Mouse (Mus musculus) liver, embryonic 16.5 days (tissue): ENCODE measurements around the gene Sec1. TPM values are rescaled to one million over a fixed set of nuclear protein-coding genes. Genes with fewer than 3 reads are reported as not detected.

Source experiments
- ATAC-seq: fragments of 200-750 bp; cut with Nextera tagmentation; 2 replicates; pipeline ENCODE4 v1.8.0; 2017; ENCODE audit warnings: low read depth, mild to moderate bottlenecking, moderate number of reproducible peaks, moderate library complexity
- H3K27ac ChIP-seq: fragments of 300-500 bp; sonication (generic); 2 replicates; pipeline ENCODE4 v1.5.1; 2014; ENCODE audit warnings: mild to moderate bottlenecking, low read length
- H3K27me3 ChIP-seq: fragments of 300-500 bp; sonication (generic); 2 replicates; pipeline ENCODE4 v1.6.1; 2014; ENCODE audit warnings: low read depth, low read length, mixed read lengths; ENCODE audit not compliant: control insufficient read depth, insufficient read depth
- H3K36me3 ChIP-seq: fragments of 300-500 bp; sonication (generic); 2 replicates; pipeline ENCODE4 v1.6.1; 2014; ENCODE audit warnings: mild to moderate bottlenecking; ENCODE audit not compliant: control insufficient read depth, insufficient read depth
- H3K4me1 ChIP-seq: fragments of 300-500 bp; sonication (generic); 2 replicates; pipeline ENCODE4 v1.6.1; 2014; ENCODE audit warnings: low read depth, low read length, mixed read lengths; ENCODE audit not compliant: control insufficient read depth
- H3K4me2 ChIP-seq: fragments of 300-500 bp; sonication (generic); 2 replicates; pipeline ENCODE4 v1.6.1; 2014; ENCODE audit warnings: low read depth, low read length, mixed read lengths
- H3K4me3 ChIP-seq: fragments of 300-500 bp; sonication (generic); 2 replicates; pipeline ENCODE4 v1.5.1; 2014; ENCODE audit warnings: low read depth, mild to moderate bottlenecking, low read length
- H3K9ac ChIP-seq: fragments of 300-500 bp; sonication (generic); 2 replicates; pipeline ENCODE4 v1.6.1; 2014; ENCODE audit warnings: low read depth, low read length
- H3K9me3 ChIP-seq: fragments of 300-500 bp; sonication (generic); replicated peaks from 2 replicates; pipeline ENCODE4 v1.6.1; 2016; ENCODE audit warnings: low read length; ENCODE audit not compliant: control insufficient read depth
- WGBS: fragments of 180-500 bp; shearing (Covaris S2); extraction: QIAGEN DNeasy Blood & Tissue Kit; methylation state at CpG from one replicate; pipeline ENCODE4 v1.1.7; 2014; ENCODE audit not compliant: insufficient replicate concordance; 5-methylcytosine and 5-hydroxymethylcytosine counted together
- polyA plus RNA-seq: library from polyadenylated mRNA; unstranded; fragments of >200 nt; fragmentation: Nextera tagmentation; extraction: Ambion mirVana; gene quantifications from 2 replicates; pipeline ENCODE4 v1.2.1, GENCODE M21; 2015

The Sec1 gene
- polyA plus RNA-seq, 1 experiment from 2014 or later, result 0.05 TPM

GRCm38 (mm10) chr7:45708221-45708761 lies 14.1 kb upstream of the Sec1 start:
- 42% methylated on average over 13 of the region's 13 CpGs for WGBS
- Histone ChIP-seq H3K27ac (no peak overlapping the region), H3K36me3 (peaks cover 18% of the 10 kb centered on the region), H3K4me1 (peaks cover 62% of the 10 kb centered on the region), H3K4me2 (peak overlapping the region; percentile 97; the same call in 1 of the 2 replicates), H3K9me3 (no peaks in the 10 kb centered on the region), H3K27me3 (no peaks in the 10 kb centered on the region), H3K9ac (no peak overlapping the region), H3K4me3 (no peak overlapping the region)
- ATAC-seq, result no peak

GRCm38 (mm10) chr7:45707375-45707967 lies 13.3 kb upstream of the Sec1 start:
- WGBS, result under 1% methylated on average over 27 of the region's 27 CpGs
- no peak for ATAC-seq
- H3K4me2 ChIP-seq, result peak overlapping the region; percentile 97
- H3K36me3 ChIP-seq, result peaks cover 10% of the 10 kb centered on the region
- peaks cover 54% of the 10 kb centered on the region for H3K4me1 ChIP-seq
- H3K9me3 ChIP-seq, result no peaks in the 10 kb centered on the region
- no peaks in the 10 kb centered on the region for H3K27me3 ChIP-seq
- H3K4me3 ChIP-seq, result peak overlapping the region; percentile 66
- H3K9ac ChIP-seq, result peak overlapping the region; percentile 40
- H3K27ac ChIP-seq, result peak overlapping the region; percentile 69

GRCm38 (mm10) chr7:45706721-45707241 lies 12.6 kb upstream of the Sec1 start:
- Histone ChIP-seq H3K4me3 (peak overlapping the region; percentile 66), H3K4me1 (peaks cover 52% of the 10 kb centered on the region), H3K27ac (peak overlapping the region; percentile 69), H3K9me3 (no peaks in the 10 kb centered on the region), H3K27me3 (no peaks in the 10 kb centered on the region; the same call in 1 of the 2 replicates), H3K36me3 (peaks cover 9% of the 10 kb centered on the region), H3K9ac (peak overlapping the region; percentile 69), H3K4me2 (peak overlapping the region; percentile 97)
- peak; percentile 20 for ATAC-seq
- under 1% methylated on average over 41 of the region's 45 CpGs for WGBS

- H3K9me3 ChIP-seq, result no peaks in the 10 kb centered on the region
- ATAC-seq, result no peak
- peak overlapping the region; percentile 97 for H3K4me2 ChIP-seq
- H3K9ac ChIP-seq, result peak overlapping the region; percentile 69
- 3% methylated on average over 7 of the region's 7 CpGs for WGBS
- peaks cover under 1% of the 10 kb centered on the region; the same call in 1 of the 2 replicates for H3K36me3 ChIP-seq
- H3K27me3 ChIP-seq, result peaks cover 9% of the 10 kb centered on the region
- no peak overlapping the region for H3K27ac ChIP-seq
- peak overlapping the region; percentile 66 for H3K4me3 ChIP-seq
- H3K4me1 ChIP-seq, result peaks cover 52% of the 10 kb centered on the region
Observed at GRCm38 (mm10) chr7:45705873-45706281, 11.7 kb upstream of the Sec1 start.

GRCm38 (mm10) chr7:45705443-45705864 lies 11.3 kb upstream of the Sec1 start:
- H3K4me2 ChIP-seq, result peak overlapping the region; percentile 97
- under 1% methylated on average over 21 of the region's 21 CpGs for WGBS
- peak overlapping the region; percentile 13; the same call in 1 of the 2 replicates for H3K9ac ChIP-seq
- peak overlapping the region; percentile 64 for H3K27ac ChIP-seq
- peaks cover 52% of the 10 kb centered on the region for H3K4me1 ChIP-seq
- no peaks in the 10 kb centered on the region for H3K36me3 ChIP-seq
- H3K9me3 ChIP-seq, result no peaks in the 10 kb centered on the region
- H3K4me3 ChIP-seq, result peak overlapping the region; percentile 66
- no peak for ATAC-seq
- H3K27me3 ChIP-seq, result peaks cover 12% of the 10 kb centered on the region

GRCm38 (mm10) chr7:45704730-45705442 lies 10.7 kb upstream of the Sec1 start, which contains the start of gene Dbp:
Dbp (plus strand) TSS chr7:45705088.
- Histone ChIP-seq H3K4me3 (peak within 1 kb of the TSS; percentile 66), H3K9ac (peak within 1 kb of the TSS; percentile 29; the same call in 1 of the 2 replicates), H3K27me3 (peaks cover 17% of the 10 kb centered on the region), H3K27ac (peak within 1 kb of the TSS; percentile 64), H3K36me3 (no peaks in the 10 kb centered on the region), H3K4me1 (peaks cover 52% of the 10 kb centered on the region), H3K4me2 (peak within 1 kb of the TSS; percentile 97), H3K9me3 (no peaks in the 10 kb centered on the region)
- WGBS, result under 1% methylated on average over 36 of the region's 36 CpGs
- ATAC-seq, result peak; percentile 83

GRCm38 (mm10) chr7:45704046-45704559 lies 9.9 kb upstream of the Sec1 start:
- H3K27ac ChIP-seq, result peak overlapping the region; percentile 18
- peak overlapping the region; percentile 29; the same call in 1 of the 2 replicates for H3K9ac ChIP-seq
- H3K4me2 ChIP-seq, result peak overlapping the region; percentile 97
- peak; percentile 59 for ATAC-seq
- H3K4me1 ChIP-seq, result peaks cover 52% of the 10 kb centered on the region
- WGBS, result under 1% methylated on average over 13 of the region's 13 CpGs
- no peaks in the 10 kb centered on the region for H3K36me3 ChIP-seq
- H3K9me3 ChIP-seq, result no peaks in the 10 kb centered on the region
- H3K4me3 ChIP-seq, result peak overlapping the region; percentile 66
- H3K27me3 ChIP-seq, result peaks cover 25% of the 10 kb centered on the region

GRCm38 (mm10) chr7:45703521-45704033 lies 9.4 kb upstream of the Sec1 start:
- 45% methylated on average over 12 of the region's 12 CpGs for WGBS

More at GRCm38 (mm10) chr7:45703521-45704033, 9.4 kb upstream of the Sec1 start:
- Histone ChIP-seq H3K4me1 (peaks cover 49% of the 10 kb centered on the region), H3K27ac (peak overlapping the region; percentile 18), H3K9ac (peak overlapping the region; percentile 29; the same call in 1 of the 2 replicates), H3K4me2 (peak overlapping the region; percentile 97), H3K9me3 (no peaks in the 10 kb centered on the region), H3K36me3 (no peaks in the 10 kb centered on the region), H3K4me3 (peak overlapping the region; percentile 66; the same call in 1 of the 2 replicates), H3K27me3 (peaks cover 30% of the 10 kb centered on the region)
- ATAC-seq, result no peak
